Mouse (Mus musculus): ENCODE data around the gene Tbl1xr1.

DNA sequence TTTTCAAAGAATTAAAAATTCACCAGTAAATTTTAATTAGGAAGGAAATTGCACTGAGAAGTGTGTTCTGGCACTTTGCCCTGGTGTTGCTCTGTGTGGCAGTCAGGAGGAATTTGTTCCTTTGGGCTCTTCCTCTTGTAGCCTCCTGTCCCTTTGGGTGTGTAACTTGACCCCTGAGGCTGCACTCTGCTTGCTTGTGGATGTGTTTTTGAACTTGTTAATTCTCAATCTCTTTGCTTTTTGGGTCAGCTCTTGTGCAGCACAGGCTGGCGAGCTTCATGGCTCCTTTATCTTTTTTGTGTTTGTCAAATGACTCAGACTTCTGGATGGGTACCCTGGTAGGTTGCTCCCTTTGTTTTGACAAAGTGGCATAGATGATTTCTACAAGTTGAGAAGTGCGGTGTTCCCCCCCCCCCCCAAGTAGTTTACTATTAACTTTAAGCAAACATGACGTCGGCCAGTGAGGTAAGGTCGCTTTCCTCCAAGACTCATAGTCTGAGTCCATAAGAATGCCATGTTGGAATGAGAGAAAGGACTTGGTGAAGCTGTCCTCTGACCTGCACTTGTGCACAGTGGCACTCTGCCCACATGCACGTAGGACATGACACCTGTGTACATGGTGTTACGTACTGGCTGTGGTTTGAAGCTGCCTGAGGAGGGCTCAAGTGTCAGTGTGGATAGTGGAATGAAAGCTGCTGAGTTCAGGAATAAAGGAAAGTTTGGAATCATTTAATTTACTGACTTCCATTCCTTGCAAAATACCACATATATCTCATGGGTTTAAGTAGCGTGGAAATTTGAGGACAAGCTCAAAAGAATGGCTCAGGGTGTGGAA is 14.2 kb downstream of the Tbl1xr1 start:
- TF ChIP-seq CTCF (IDR thresholded peaks at IDR 0.05; ENCODE audit: low read depth), result no peak
- TF ChIP-seq EP300 (optimal IDR thresholded peaks at IDR 0.05), result no peak

Data from stomach, postnatal 0 days (tissue).